Mouse (Mus musculus) hindbrain, embryonic 13.5 days (tissue): ENCODE results near the gene Irgq. TPM values are rescaled to one million over a fixed set of nuclear protein-coding genes. Genes with fewer than 3 reads are reported as not detected.
A peak's percentile ranks its signal among the peaks of the same experiment; 100 is the strongest.
"Not testable (repeated sequence)": the region's sequence is repeated elsewhere in the genome, so short reads cannot be mapped to it uniquely, and the experiment has no call there.

Experiments used
- ATAC-seq: fragments of 200-750 bp; cut with Nextera tagmentation; 2 replicates; pipeline ENCODE4 v1.8.0; 2017; ENCODE audit warnings: moderate TSS enrichment; ENCODE audit not compliant: low FRiP score
- H3K27ac ChIP-seq: fragments of 300-500 bp; sonication (generic); 2 replicates; pipeline ENCODE4 v1.5.1; 2015; ENCODE audit warnings: inconsistent platforms, mild to moderate bottlenecking, moderate library complexity
- H3K27me3 ChIP-seq: fragments of 300-500 bp; sonication (generic); 2 replicates; pipeline ENCODE4 v1.6.1; 2015; ENCODE audit warnings: mild to moderate bottlenecking, inconsistent platforms
- H3K36me3 ChIP-seq: fragments of 300-500 bp; sonication (generic); 2 replicates; pipeline ENCODE4 v1.6.1; 2015; ENCODE audit warnings: mild to moderate bottlenecking, inconsistent platforms
- H3K4me1 ChIP-seq: fragments of 300-500 bp; sonication (generic); replicated peaks from 2 replicates; pipeline ENCODE4 v1.6.1; 2015; ENCODE audit warnings: inconsistent platforms
- H3K4me2 ChIP-seq: fragments of 300-500 bp; sonication (generic); 2 replicates; pipeline ENCODE4 v1.6.1; 2015; ENCODE audit warnings: inconsistent platforms, mild to moderate bottlenecking, moderate library complexity
- H3K4me3 ChIP-seq: fragments of 300-500 bp; sonication (generic); 2 replicates; pipeline ENCODE4 v1.5.1; 2015; ENCODE audit warnings: mild to moderate bottlenecking, inconsistent platforms
- H3K9ac ChIP-seq: fragments of 300-500 bp; sonication (generic); 2 replicates; pipeline ENCODE4 v1.6.1; 2015; ENCODE audit warnings: mild to moderate bottlenecking, inconsistent platforms
- H3K9me3 ChIP-seq: fragments of 300-500 bp; sonication (generic); 2 replicates; pipeline ENCODE4 v1.6.1; 2016; ENCODE audit warnings: inconsistent platforms
- WGBS: fragments of 180-500 bp; shearing (Covaris S2); methylation state at CpG from one replicate; pipeline ENCODE4 v1.1.7; 2015; 5-methylcytosine and 5-hydroxymethylcytosine counted together
- polyA plus RNA-seq: library from polyadenylated mRNA; unstranded; fragments of >200 nt; fragmentation: Nextera tagmentation; extraction: Ambion mirVana; gene quantifications from 2 replicates; pipeline ENCODE4 v1.2.1, GENCODE M21; 2015

Gene Irgq
- polyA plus RNA-seq, 1 experiment from 2014 or later: 21.1 TPM

DNA sequence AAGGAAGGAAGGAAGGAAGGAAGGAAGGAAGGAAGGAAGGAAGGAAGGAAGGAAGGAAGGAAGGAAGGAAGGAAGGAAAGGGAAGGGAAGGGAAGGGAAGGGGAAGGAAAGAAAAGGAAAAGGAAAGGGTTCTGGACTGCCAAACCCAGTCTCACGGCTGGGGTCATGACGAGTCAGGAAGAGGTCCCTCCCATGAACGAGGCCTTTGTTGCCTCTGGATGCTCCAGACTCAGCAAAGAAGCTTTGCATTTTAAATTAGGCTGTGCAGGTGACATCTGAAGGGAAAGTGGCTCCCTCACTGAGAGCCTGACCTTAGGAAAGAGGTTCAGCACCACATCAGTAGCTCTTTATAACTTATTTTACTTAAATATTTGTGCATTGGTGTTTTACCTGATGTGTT is 11.4 kb upstream of the Irgq start:
- 40% methylated on average over 3 of the region's 3 CpGs for WGBS
- Histone ChIP-seq H3K4me2 (no peak overlapping the region), H3K9me3 (no peaks in the 10 kb centered on the region), H3K9ac (no peak overlapping the region), H3K4me1 (peaks cover 4% of the 10 kb centered on the region; the same call in 1 of the 2 replicates), H3K4me3 (no peak overlapping the region), H3K27ac (no peak overlapping the region), H3K36me3 (peaks cover 48% of the 10 kb centered on the region), H3K27me3 (peaks cover 6% of the 10 kb centered on the region; the same call in 1 of the 2 replicates)
- no peak for ATAC-seq

DNA sequence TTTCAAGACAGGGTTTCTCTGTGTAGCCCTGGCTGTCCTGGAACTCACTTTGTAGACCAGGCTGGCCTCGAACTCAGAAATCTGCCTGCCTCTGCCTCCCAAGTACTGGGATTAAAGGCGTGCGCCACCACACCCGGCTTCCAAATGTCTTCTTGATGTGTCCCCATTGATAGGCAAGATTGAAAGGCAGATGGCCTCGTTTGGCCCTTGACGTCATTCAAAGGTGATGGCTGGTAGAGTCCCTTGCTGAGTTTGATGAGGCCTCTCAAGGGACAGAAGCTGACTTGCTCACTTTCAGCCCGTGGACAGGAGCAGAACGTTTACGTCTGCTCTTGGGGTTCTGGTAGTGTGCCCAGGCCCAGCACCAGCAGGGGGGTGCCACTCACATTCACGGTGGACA is 10.4 kb upstream of the Irgq start:
- WGBS: 85% methylated on average over 10 of the region's 10 CpGs
- H3K4me3 ChIP-seq, ATAC-seq, H3K27me3 ChIP-seq, H3K4me1 ChIP-seq, H3K9me3 ChIP-seq, H3K4me2 ChIP-seq, H3K27ac ChIP-seq, H3K9ac ChIP-seq: not testable (repeated sequence)
- H3K36me3 ChIP-seq: peaks cover 39% of the 10 kb centered on the region

DNA sequence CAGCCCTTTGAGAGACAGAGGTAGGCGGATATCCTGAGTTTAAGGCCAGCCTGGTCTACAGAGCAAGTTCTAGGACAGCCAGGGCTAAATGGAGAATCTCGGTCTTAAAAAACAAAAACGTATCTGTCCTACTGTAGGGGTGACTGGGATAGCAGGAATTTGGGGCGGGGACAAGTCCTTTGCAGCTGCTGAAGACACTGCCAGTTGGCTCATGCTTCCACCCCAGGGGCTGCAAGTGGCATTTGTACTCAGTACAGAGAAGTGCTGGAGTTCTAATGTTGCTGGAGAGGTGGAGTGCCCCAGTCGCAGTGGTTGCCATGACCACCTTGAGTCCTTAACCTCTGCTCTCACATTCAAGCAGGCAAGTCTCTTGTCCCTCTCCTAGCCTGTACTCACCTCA is 7.7 kb upstream of the Irgq start:
- H3K27me3 ChIP-seq: peaks cover 6% of the 10 kb centered on the region; the same call in 1 of the 2 replicates
- no peak overlapping the region for H3K4me2 ChIP-seq
- H3K27ac ChIP-seq: no peak overlapping the region
- whole genome bisulfite sequencing: 70% methylated on average over 5 of the region's 5 CpGs
- peaks cover 19% of the 10 kb centered on the region for H3K36me3 ChIP-seq
- H3K9me3 ChIP-seq: no peaks in the 10 kb centered on the region
- H3K4me1 ChIP-seq: no peaks in the 10 kb centered on the region; the same call in 1 of the 2 replicates
- no peak for ATAC-seq
- H3K9ac ChIP-seq: no peak overlapping the region
- no peak overlapping the region for H3K4me3 ChIP-seq

DNA sequence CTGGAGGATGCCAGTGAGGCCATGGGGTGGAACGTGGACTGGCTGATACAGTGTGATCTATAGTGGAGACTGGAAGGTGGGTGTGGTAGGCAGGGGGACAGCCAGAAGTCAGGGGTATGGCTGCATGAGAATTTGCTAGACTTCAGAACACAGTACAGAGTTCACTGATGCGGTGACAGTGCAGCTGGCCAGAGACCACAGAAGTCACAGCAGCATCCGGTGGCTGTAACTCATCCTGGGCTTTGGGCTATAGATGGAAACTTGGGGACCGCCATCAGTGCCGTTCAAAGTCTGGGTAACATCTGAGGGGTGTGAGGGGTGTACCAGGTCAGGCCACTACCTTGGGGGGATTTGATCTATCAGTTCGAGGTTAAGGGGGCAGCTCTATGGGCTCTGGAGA is 6.8 kb upstream of the Irgq start:
- Histone ChIP-seq H3K4me1 (no peaks in the 10 kb centered on the region; the same call in 1 of the 2 replicates), H3K27ac (no peak overlapping the region), H3K4me3 (no peak overlapping the region), H3K36me3 (peaks cover 10% of the 10 kb centered on the region), H3K4me2 (no peak overlapping the region), H3K27me3 (peaks cover 6% of the 10 kb centered on the region; the same call in 1 of the 2 replicates), H3K9ac (no peak overlapping the region), H3K9me3 (no peaks in the 10 kb centered on the region)
- no peak for ATAC-seq
- 92% methylated on average over 6 of the region's 6 CpGs for WGBS

DNA sequence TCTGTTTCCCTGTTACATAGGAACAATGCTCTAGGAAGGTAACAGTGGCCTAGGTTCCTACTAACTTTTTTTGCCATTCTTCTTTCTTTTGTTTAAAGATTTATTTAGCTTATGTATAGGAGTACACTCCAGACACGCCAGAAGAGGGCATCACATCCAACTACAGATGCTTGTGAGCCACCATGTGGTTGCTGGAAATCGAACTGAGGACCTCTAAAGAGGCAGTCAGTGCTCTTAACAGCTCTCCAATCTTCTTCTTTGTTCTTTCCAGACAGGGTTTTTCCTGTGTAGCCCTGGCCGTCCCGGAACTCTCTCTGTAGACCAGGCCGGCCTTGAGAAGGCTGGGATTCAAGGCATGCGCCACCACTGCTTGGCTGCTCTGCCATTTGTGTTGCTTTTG is 5.5 kb upstream of the Irgq start:
- no peak for ATAC-seq

DNA sequence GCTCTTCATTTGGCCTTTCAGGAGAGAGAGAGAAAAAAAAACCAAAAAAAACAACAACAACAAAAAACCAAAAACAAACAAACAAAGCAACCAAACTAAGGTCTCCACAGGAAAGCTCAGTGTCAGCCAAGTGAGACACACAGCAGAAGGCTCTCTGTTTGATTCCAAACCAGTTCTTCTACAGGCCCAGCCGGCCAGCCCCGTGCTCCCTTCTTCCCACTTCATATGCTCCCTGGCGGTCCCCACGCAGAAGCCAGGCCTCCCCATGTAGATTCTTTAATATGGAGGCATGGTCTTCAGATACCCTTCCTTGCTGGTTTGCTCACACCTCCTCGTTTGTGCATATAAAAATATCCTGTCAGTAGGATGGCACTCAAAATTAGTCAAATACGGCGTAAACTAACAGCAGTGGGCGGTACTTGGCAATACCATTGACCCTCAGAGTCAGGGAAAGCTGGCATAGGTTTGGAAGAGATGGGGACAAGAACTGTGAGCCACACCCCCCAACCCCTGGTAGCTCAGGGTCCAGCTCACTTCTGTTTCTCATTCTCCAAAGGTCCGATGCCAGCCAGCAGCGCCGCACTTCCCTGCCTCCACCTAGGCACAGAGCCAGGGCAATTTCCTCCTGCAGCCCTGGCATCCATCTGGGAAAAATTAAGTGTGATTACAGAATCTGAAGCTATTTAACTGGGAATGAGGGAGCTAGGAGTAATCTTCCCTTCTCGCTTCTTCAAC is 4.6 kb upstream of the Irgq start:
- no peak overlapping the region for H3K9ac ChIP-seq
- no peak for ATAC-seq

More for the DNA sequence above, 5.5 kb upstream of the Irgq start:
- no peak overlapping the region for H3K4me3 ChIP-seq
- H3K27ac ChIP-seq: no peak overlapping the region
- no peak overlapping the region for H3K4me2 ChIP-seq
- peaks cover 8% of the 10 kb centered on the region; the same call in 1 of the 2 replicates for H3K36me3 ChIP-seq
- peaks cover 10% of the 10 kb centered on the region for H3K4me1 ChIP-seq
- no peaks in the 10 kb centered on the region for H3K9me3 ChIP-seq
- H3K9ac ChIP-seq: no peak overlapping the region
- peaks cover 6% of the 10 kb centered on the region; the same call in 1 of the 2 replicates for H3K27me3 ChIP-seq
- 86% methylated on average over 6 of the region's 6 CpGs for WGBS

DNA sequence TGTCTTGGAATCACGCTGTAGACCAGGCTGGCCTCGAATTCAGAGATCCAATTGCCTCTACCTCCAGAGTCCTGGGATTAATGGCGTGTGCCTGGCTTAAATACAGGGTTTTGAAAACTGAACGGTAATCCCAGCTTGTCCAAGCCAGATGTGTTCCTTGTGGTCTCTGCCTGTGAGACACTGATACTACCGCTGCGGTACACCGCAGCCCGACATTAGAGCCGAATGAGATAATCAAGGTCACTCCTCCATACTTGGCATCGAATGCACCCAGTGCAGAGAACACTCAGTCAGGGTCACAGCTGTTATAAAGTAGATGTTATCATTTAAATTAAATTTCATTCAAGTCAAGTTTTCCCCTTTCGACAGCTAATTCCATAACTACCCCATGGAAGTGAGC is 1.6 kb upstream of the Irgq start:
- peaks cover 14% of the 10 kb centered on the region for H3K36me3 ChIP-seq
- ATAC-seq: no peak
- WGBS: 93% methylated on average over 11 of the region's 11 CpGs
- peaks cover 10% of the 10 kb centered on the region; the same call in 1 of the 2 replicates for H3K27me3 ChIP-seq
- no peak overlapping the region for H3K9ac ChIP-seq
- peaks cover 33% of the 10 kb centered on the region for H3K4me1 ChIP-seq
- peak overlapping the region; percentile 93; the same call in 1 of the 2 replicates for H3K4me2 ChIP-seq
- peak overlapping the region; percentile 79; the same call in 1 of the 2 replicates for H3K4me3 ChIP-seq
- no peak overlapping the region for H3K27ac ChIP-seq
- no peaks in the 10 kb centered on the region for H3K9me3 ChIP-seq

More for the DNA sequence above, 4.6 kb upstream of the Irgq start:
- WGBS: 90% methylated on average over 12 of the region's 12 CpGs
- Histone ChIP-seq H3K4me3 (no peak overlapping the region), H3K4me1 (peaks cover 10% of the 10 kb centered on the region), H3K27ac (no peak overlapping the region), H3K9me3 (no peaks in the 10 kb centered on the region), H3K4me2 (no peak overlapping the region), H3K36me3 (peaks cover 6% of the 10 kb centered on the region; the same call in 1 of the 2 replicates), H3K27me3 (peaks cover 6% of the 10 kb centered on the region; the same call in 1 of the 2 replicates)

DNA sequence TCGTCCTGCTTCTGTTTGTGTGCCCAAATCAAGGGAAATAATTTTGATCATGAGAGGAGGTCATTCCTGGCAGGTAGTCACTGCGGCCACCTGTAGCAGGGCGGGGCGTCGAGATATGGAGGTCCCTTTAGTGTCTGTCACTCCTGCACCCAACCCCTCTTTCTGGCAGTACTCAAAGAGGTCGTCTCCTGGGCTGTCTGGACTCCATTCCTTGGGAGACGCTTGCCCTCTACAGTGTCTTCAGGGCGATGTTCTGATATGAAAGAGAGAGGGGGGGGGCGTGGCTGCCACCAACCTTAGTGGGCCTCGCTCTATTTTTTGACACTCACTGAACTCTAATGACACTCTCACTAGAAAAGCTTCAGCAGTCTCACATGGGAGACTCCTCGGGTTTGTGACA is 909 bp upstream of the Irgq start:
- H3K9ac ChIP-seq: peak overlapping the region; percentile 77
- H3K36me3 ChIP-seq: peaks cover 22% of the 10 kb centered on the region
- ATAC-seq: no peak
- H3K27ac ChIP-seq: peak overlapping the region; percentile 93
- peaks cover 40% of the 10 kb centered on the region for H3K4me1 ChIP-seq
- peak overlapping the region; percentile 79 for H3K4me3 ChIP-seq
- no peaks in the 10 kb centered on the region for H3K9me3 ChIP-seq
- 62% methylated on average over 11 of the region's 11 CpGs for WGBS
- peak overlapping the region; percentile 93 for H3K4me2 ChIP-seq
- H3K27me3 ChIP-seq: peaks cover 12% of the 10 kb centered on the region; the same call in 1 of the 2 replicates

DNA sequence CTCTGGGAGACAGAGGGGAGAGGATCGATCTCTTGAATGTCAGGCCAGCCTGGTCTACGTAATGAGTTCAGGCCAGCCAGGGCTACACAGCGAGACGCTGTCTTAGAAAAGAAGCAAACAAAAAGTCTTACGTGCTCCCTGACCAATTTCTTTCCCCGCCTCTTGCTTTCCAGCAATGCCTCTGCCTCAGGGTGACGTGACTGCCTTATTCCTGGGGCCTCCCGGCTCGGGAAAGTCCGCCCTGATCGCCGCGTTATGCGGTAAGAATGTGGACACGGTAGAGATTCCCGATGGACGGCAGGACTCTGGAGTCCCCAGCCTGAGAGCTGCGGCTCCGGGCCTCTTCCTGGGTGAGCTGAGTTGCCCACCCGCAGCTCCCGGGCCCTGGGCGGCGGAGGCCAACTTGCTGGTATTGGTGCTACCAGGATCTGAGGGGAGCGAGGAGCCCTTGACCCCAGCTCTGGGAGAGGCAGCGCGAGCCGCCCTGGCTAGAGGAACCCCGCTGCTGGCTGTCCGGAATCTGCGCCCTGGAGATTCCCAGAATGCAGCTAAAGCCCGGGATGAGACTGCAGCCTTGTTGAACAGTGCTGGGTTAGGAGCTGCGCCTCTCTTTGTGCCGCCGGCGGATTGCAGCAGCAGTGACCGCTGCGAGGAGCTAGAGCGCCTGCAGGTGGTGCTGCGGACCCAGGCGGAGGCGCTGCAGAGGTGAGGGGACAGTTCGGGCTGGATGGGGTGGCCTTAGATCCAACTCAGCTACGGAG is 902 bp downstream of the Irgq start:
- Histone ChIP-seq H3K4me3 (peak overlapping the region; percentile 79), H3K4me1 (peaks cover 47% of the 10 kb centered on the region), H3K4me2 (peak overlapping the region; percentile 93), H3K36me3 (peaks cover 40% of the 10 kb centered on the region), H3K27ac (peak overlapping the region; percentile 93), H3K9ac (peak overlapping the region; percentile 99), H3K9me3 (no peaks in the 10 kb centered on the region), H3K27me3 (peaks cover 12% of the 10 kb centered on the region; the same call in 1 of the 2 replicates)
- under 1% methylated on average over 43 of the region's 43 CpGs for WGBS
- ATAC-seq: peak; percentile 41

DNA sequence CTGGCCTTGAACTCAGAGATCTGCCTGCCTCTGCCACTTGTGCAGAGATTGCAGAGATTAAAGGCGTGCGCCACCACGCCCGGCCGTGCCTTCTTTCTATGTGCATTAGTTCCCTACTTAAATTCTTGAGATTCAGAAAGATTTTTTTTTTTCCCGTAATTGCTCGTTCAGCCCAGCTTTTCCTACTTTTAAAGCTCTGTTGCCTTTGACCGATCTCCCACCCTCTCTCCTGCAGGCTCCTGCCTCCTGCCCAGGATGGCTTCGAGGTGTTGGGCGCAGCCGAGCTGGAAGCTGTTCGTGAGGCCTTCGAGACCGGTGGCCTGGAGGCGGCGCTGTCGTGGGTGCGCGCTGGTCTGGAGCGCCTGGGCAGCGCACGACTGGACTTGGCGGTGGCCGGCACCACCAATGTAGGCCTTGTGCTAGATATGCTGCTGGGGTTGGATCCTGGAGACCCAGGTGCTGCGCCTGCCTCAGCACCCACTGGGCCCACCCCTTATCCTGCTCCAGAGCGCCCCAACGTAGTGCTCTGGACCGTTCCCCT is 2.6 kb downstream of the Irgq start:
- H3K4me3 ChIP-seq: peak overlapping the region; percentile 19; the same call in 1 of the 2 replicates

DNA sequence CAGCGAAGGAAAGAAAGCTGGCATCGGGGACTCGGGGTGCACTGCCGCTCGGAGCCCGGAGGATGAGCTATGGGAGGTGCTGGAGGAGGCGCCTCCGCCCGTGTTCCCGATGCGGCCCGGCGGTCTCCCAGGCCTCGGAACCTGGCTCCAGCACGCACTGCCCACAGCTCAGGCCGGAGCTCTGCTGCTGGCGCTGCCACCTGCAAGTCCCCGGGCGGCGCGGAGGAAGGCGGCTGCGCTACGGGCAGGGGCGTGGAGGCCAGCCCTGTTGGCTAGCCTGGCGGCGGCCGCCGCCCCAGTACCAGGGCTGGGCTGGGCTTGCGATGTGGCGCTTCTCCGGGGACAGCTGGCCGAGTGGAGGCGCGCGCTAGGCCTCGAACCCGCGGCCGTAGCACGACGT is 3.3 kb downstream of the Irgq start:
- Histone ChIP-seq H3K36me3 (peaks cover 44% of the 10 kb centered on the region), H3K27me3 (peaks cover 12% of the 10 kb centered on the region; the same call in 1 of the 2 replicates), H3K9me3 (no peaks in the 10 kb centered on the region), H3K27ac (no peak overlapping the region), H3K9ac (peak overlapping the region; percentile 66), H3K4me2 (peak overlapping the region; percentile 35), H3K4me3 (peak overlapping the region; percentile 19), H3K4me1 (peaks cover 51% of the 10 kb centered on the region)
- WGBS: 19% methylated on average over 42 of the region's 42 CpGs
- ATAC-seq: no peak

More for the DNA sequence above, 2.6 kb downstream of the Irgq start:
- Histone ChIP-seq H3K9me3 (no peaks in the 10 kb centered on the region), H3K4me1 (peaks cover 49% of the 10 kb centered on the region), H3K27me3 (peaks cover 12% of the 10 kb centered on the region; the same call in 1 of the 2 replicates), H3K4me2 (peak overlapping the region; percentile 35), H3K27ac (no peak overlapping the region), H3K9ac (peak overlapping the region; percentile 66), H3K36me3 (peaks cover 43% of the 10 kb centered on the region)
- WGBS: 57% methylated on average over 28 of the region's 28 CpGs
- ATAC-seq: no peak

DNA sequence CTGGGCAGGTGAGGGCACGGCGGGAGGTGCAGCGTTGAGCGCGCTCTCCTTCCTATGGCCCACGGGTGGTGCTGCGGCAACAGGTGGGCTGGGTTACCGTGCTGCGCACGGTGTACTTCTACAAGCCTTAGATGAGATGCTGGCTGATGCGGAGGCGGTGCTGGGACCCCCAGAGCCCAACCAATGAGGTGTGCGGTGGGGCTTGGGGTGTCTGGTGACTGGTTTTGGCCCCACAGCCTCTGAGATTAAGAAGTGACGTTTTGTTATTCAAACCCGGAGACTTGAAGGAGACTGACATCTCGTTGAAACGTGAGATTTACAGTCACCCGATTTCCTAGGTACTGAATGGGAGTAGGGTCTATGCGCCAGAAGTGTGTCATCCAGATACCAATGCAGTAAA is 3.8 kb downstream of the Irgq start:
- peaks cover 49% of the 10 kb centered on the region for H3K36me3 ChIP-seq
- peaks cover 47% of the 10 kb centered on the region for H3K4me1 ChIP-seq
- H3K27me3 ChIP-seq: peaks cover 12% of the 10 kb centered on the region; the same call in 1 of the 2 replicates
- 34% methylated on average over 19 of the region's 19 CpGs for WGBS
- ATAC-seq: no peak
- peak overlapping the region; percentile 19 for H3K4me3 ChIP-seq
- H3K9ac ChIP-seq: peak overlapping the region; percentile 66
- no peak overlapping the region for H3K27ac ChIP-seq
- H3K4me2 ChIP-seq: peak overlapping the region; percentile 35
- no peaks in the 10 kb centered on the region for H3K9me3 ChIP-seq
